Mouse (Mus musculus): ENCODE results near the gene Abl2. TPM values are rescaled to one million over a fixed set of nuclear protein-coding genes. Genes with fewer than 3 reads are reported as not detected.
"Not testable (repeated sequence)": the region's sequence is repeated elsewhere in the genome, so short reads cannot be mapped to it uniquely, and the experiment has no call there.

The Abl2 gene
- 4.0 and 5.4 TPM in 2 replicates for total RNA-seq (2015; ENCODE audit: low replicate concordance)
- 1.3 and 1.7 TPM in 2 replicates for total RNA-seq (2017; ENCODE audit: low replicate concordance)

GRCm38 (mm10) chr1:156558024-156558930 is at the start of gene Abl2:
Abl2 (plus strand) TSS chr1:156558786.
- peak; percentile 96 for ATAC-seq (replicated peaks; ENCODE audit: low FRiP score, poor library complexity, severe bottlenecking)

- ATAC-seq (replicated peaks; ENCODE audit: low FRiP score, poor library complexity, severe bottlenecking), result no peak
These were observed 38.3 kb upstream of the Abl2 start for GRCm38 (mm10) chr1:156520136-156520780.

GRCm38 (mm10) chr1:156521796-156522517 is 36.6 kb upstream of the Abl2 start:
- ATAC-seq (replicated peaks; ENCODE audit: low FRiP score, poor library complexity, severe bottlenecking), result no peak

- peak; percentile 100 for ATAC-seq (replicated peaks; ENCODE audit: low FRiP score, poor library complexity, severe bottlenecking)
These were observed 34.7 kb upstream of the Abl2 start, which contains the start of gene Gm10031 for GRCm38 (mm10) chr1:156523842-156524241. Gm10031 (plus strand) TSS chr1:156524012.

- ATAC-seq (replicated peaks; ENCODE audit: low FRiP score, poor library complexity, severe bottlenecking), result not testable (repeated sequence)
These were observed 26.0 kb upstream of the Abl2 start for GRCm38 (mm10) chr1:156532476-156533175.

- ATAC-seq (replicated peaks; ENCODE audit: low FRiP score, poor library complexity, severe bottlenecking), result no peak
These were observed 25.1 kb upstream of the Abl2 start for GRCm38 (mm10) chr1:156533483-156533882.

- ATAC-seq (replicated peaks; ENCODE audit: low FRiP score, poor library complexity, severe bottlenecking), result no peak
These were observed 24.7 kb upstream of the Abl2 start for GRCm38 (mm10) chr1:156533911-156534310.

GRCm38 (mm10) chr1:156537031-156537430 is 21.6 kb upstream of the Abl2 start:
- ATAC-seq (replicated peaks; ENCODE audit: low FRiP score, poor library complexity, severe bottlenecking), result no peak

- ATAC-seq (replicated peaks; ENCODE audit: low FRiP score, poor library complexity, severe bottlenecking), result no peak
These were observed 20.9 kb upstream of the Abl2 start for GRCm38 (mm10) chr1:156537701-156538100.

- ATAC-seq (replicated peaks; ENCODE audit: low FRiP score, poor library complexity, severe bottlenecking), result no peak
These were observed 20.2 kb upstream of the Abl2 start for GRCm38 (mm10) chr1:156538382-156538781.

- no peak for ATAC-seq (replicated peaks; ENCODE audit: low FRiP score, poor library complexity, severe bottlenecking)
These were observed 18.6 kb upstream of the Abl2 start for GRCm38 (mm10) chr1:156539787-156540560.

- ATAC-seq (replicated peaks; ENCODE audit: low FRiP score, poor library complexity, severe bottlenecking), result no peak
These were observed 14.6 kb upstream of the Abl2 start for GRCm38 (mm10) chr1:156543999-156544398.

GRCm38 (mm10) chr1:156558950-156559640 is 509 bp downstream of the Abl2 start:
- ATAC-seq (replicated peaks; ENCODE audit: low FRiP score, poor library complexity, severe bottlenecking), result no peak

GRCm38 (mm10) chr1:156559641-156560020 is 1.0 kb downstream of the Abl2 start:
- ATAC-seq (replicated peaks; ENCODE audit: low FRiP score, poor library complexity, severe bottlenecking), result no peak

- no peak for ATAC-seq (replicated peaks; ENCODE audit: low FRiP score, poor library complexity, severe bottlenecking)
These were observed 1.9 kb downstream of the Abl2 start for GRCm38 (mm10) chr1:156560500-156560899.

GRCm38 (mm10) chr1:156565328-156565727 is 6.7 kb downstream of the Abl2 start:
- ATAC-seq (replicated peaks; ENCODE audit: low FRiP score, poor library complexity, severe bottlenecking), result no peak

GRCm38 (mm10) chr1:156566132-156566531 is 7.5 kb downstream of the Abl2 start:
- ATAC-seq (replicated peaks; ENCODE audit: low FRiP score, poor library complexity, severe bottlenecking), result peak; percentile 75

GRCm38 (mm10) chr1:156569615-156570014 is 11.0 kb downstream of the Abl2 start:
- no peak for ATAC-seq (replicated peaks; ENCODE audit: low FRiP score, poor library complexity, severe bottlenecking)
